Mouse (Mus musculus) urinary bladder, postnatal 0 days (tissue): ENCODE data around the gene Mov10l1. TPM values are rescaled to one million over a fixed set of nuclear protein-coding genes. Genes with fewer than 3 reads are reported as not detected.

Source experiments
- polyA plus RNA-seq: library from polyadenylated mRNA; unstranded; fragments of >200 nt; fragmentation: Nextera tagmentation; extraction: Ambion mirVana; gene quantifications from 2 replicates; pipeline ENCODE4 v1.2.1, GENCODE M21; 2015

Gene Mov10l1
- polyA plus RNA-seq = 0.10 TPM in 1 of 2 replicates, not detected in the other

DNA sequence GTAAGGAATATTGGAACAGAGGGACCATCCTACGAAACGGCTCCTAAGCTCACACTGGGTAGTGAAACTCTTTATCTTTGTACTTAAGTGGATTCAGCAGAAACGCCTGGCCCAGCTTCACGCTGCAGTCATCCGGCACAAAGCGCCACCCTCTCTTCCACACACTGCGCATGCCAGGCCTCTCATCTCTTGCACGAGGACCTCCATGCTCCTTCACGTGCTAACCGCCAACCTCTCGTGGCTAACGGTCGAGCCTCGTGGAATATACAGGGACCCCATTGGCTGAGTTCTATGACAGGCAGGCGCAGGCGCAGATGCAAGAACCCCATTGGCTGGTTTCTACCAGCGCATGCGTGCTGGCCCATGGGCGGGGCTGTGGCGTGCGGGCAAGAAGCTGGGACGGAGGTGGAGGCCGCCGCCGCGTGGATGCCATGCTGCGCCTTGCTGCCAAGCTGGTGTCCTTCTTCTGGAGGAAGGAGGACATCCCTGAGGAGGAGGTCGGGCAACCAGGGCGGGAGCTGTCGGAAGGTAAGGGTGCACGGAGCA is at the start of gene Mov10l1:
Mov10l1 (plus strand) TSS at position 376 of the 546 bp plus-strand sequence.

DNA sequence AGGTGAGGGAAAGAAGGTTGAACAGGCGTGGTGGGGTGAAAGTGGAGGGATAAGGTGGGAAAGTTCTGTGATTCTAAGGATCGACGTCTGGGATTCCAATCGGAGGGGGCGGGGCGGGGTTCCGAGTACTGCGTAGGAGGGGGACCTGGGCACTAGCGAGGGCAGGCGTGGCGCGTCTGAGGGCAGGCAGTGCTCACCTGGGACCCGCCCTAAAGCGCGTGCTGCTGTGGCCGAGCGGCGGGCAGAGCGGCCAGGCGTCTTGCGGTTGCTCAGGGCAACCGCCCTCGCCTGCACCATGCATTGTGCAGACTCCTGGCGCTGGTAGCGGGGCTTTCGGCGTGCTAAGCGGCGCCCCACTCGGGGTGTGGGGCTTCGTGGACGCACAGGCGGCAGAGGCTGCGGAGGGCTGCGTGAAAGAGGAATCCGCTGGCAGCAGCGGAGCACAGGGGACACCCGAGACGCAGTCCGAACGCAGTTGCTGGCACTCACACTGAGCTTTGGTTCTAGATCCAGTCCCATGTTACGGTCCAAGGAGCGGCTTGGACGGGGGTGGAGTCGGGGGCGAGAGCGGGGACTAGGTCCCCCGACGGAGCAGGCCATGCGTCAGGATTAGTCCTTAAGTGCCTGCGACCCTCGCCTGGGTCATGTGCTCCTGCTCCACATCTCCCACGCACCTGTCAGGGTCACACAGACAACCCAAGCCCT is 28.2 kb upstream of the Mov10l1 start, which contains the start of gene Ttll8:
Ttll8 (minus strand) TSS at position 51 of the 705 bp plus-strand sequence.

DNA sequence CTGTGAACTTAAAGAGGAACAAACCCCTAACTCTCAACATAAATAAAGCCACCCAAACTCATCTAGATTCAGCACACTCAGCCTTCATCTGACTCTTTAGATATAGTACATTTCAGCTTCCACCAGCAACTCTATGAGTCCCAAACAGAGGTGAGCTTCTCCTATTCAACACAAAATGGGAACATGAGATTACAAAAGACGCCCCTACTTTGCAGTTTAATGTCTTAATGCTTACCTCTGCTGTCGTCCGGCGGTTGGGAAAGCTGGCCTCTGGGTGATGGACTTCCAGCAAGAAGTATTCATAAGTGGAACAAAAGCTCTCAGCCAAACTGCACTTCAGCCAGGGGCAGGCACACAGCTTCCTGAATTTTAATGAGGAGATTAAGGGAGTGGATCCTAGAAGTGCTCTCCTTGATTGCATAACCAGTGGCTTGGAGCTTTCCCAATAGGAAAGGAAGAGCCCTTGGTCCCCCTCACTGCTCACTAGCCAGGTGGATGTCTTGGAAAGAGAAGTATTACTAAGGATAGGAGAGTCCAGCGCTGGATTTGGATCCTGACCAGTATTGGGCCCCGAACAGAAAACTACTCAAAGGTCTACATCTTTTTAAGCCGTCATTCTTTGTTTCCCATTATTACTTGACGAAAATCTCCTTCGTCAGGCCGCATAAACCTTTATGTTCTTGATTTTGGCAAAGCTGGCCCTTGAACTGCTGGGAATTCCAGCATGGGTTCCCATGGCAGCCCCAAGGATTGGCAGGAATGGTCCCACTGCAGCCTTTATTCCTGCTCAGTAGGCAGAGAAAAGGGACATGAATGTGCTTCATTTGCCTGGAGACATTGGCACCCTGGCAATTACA is 4.2 kb upstream of the Mov10l1 start, which contains the start of gene Mlc1:
Mlc1 (minus strand) TSS at position 727 of the 857 bp plus-strand sequence.

DNA sequence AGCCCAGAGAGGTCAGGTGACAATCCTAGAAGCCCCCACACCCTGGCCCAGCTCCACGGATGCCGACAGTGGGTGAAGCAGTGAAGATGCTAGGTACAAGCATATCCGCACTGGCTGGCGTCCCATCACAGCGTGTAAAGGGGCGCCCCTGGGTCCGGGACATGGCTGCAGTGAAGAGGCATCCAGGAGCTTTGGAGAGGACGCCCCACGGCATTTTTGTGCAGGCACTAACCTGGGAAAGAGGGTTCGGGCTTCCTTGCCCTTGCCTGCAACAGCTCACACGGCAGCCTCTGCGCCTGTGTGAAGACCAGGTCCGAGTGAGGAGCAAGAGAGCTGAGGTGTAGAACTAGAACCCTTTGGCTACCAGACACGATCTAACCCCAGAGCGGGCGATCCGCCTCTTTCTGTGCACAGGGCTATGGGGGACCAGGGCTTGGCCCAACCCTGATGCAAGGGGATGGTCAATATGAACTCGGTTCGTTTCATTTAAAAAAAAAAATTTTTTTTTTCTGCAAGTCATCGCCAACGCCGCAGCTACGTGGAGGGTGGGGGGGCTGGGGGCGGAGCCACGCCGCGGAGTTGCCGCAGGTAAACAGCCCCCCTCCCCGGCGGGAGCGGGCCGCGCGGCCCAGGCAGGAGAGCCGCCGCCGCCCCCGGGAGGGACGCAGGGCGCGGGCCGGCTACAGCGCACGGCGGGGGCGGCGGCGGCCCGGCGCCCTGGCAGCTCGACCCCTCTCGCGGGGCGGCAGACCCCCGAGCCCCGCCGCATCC is 76.6 kb downstream of the Mov10l1 start, which contains the start of gene Panx2:
Panx2 (plus strand) TSS at position 574 of the 771 bp plus-strand sequence.

DNA sequence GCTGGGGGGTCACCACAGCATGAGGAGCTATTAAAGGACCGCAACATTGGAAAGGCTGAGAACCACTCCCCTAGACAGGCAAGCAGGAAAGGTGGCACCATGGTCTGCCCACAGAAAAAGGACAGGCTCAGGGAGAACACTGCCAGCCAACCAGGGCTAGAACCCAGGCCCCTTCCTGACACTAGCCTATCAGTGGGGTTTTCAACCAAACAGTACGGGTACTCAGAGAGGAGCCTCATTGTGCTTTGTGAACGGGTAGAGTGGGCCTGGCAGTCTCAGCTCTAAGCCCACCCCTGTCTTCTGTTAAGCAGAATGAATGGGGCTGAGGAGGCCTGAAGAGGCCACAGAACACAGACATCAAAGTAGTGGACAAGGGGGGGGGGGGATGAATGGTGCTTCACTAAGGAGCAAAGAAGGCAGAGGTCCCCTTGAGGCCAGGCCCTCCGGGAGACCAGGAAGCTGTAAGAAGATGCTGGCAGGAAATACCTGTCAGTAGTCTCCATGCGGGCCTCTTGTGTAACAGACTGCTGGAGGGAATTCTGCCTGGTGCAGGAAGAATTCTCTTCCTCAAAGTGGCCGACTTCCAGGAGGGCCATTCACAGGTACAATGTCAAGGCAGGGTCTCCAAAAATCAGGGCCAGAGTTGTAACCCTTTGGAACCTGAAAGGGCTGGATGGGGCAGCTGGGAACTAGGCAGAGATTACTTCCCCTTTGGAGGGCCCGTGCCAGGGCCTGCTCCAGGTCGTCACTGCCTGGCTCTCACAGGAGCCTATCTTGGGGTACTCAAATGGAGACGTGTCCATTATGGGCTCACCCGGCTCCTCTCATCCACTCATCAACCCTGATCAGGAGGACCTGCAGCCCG is 92.1 kb downstream of the Mov10l1 start, which contains the start of gene Trabd:
Trabd (plus strand) TSS at position 512 of the 865 bp plus-strand sequence.

DNA sequence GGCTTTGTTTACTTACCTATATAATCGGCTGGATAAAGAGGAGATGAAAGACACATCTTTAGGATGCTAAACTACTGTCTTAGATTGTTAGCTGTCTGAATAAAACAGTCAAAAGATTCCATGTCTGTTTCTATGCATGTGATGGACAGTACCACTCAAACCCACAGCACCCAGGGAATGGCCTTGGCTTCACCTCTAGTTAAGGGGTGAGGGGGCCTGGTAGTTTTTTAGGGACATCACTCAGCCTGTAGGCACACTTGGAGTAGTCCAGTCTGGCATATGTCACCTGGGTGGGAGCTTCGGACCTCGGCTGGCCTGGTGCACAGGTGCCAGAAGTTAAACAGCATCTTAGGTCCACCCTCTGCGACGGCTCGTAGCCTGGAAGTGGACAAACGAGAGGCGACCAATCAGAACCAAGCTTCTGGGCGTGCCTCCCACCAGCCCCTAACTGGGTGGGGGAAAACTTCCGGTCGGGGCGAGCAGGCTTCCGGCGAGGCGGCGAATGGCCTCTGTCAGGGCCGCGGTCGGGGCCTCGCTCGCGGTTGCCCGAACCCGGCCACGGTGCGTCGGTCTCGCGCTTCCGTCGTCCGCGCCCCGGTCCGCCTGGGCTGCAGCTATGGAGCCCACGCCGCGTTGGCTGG is 106.0 kb downstream of the Mov10l1 start, which contains the start of gene Selenoo:
Selenoo (plus strand) TSS at position 478 of the 641 bp plus-strand sequence.

Other genes with a start within 250 kb of the Mov10l1 start
- gene Brd1, start 248.7 kb upstream of the Mov10l1 start, polyA plus RNA-seq = 8.4 and 11.6 TPM in 2 replicates
- 3.5 and 4.4 TPM in 2 replicates for gene Zbed4, start 231.2 kb upstream of the Mov10l1 start, polyA plus RNA-seq
- gene Alg12, start 163.6 kb upstream of the Mov10l1 start, polyA plus RNA-seq = 8.0 and 8.1 TPM in 2 replicates
- gene Creld2, start 163.3 kb upstream of the Mov10l1 start, polyA plus RNA-seq = 37.9 and 41.1 TPM in 2 replicates
- 30.5 and 37.7 TPM in 2 replicates for gene Pim3, start 120.7 kb upstream of the Mov10l1 start, polyA plus RNA-seq
- gene Ttll8, start 28.5 kb upstream of the Mov10l1 start, polyA plus RNA-seq = not detected in 2 replicates
- not detected in 2 replicates for gene Mlc1, start 3.9 kb upstream of the Mov10l1 start, polyA plus RNA-seq
- 0.24 and 0.30 TPM in 2 replicates for gene Panx2, start 76.8 kb downstream of the Mov10l1 start, polyA plus RNA-seq
- gene Trabd, start 92.2 kb downstream of the Mov10l1 start, polyA plus RNA-seq = 32.1 and 35.5 TPM in 2 replicates
- gene Selenoo, start 106.2 kb downstream of the Mov10l1 start, polyA plus RNA-seq = 12.3 and 12.6 TPM in 2 replicates
- 5.0 and 5.2 TPM in 2 replicates for gene Tubgcp6, start 140.2 kb downstream of the Mov10l1 start, polyA plus RNA-seq
- gene Hdac10, start 145.8 kb downstream of the Mov10l1 start, polyA plus RNA-seq = 11.7 and 14.0 TPM in 2 replicates
- gene Mapk12, start 157.8 kb downstream of the Mov10l1 start, polyA plus RNA-seq = 6.3 and 6.7 TPM in 2 replicates
- 2.8 and 3.0 TPM in 2 replicates for gene Mapk11, start 166.7 kb downstream of the Mov10l1 start, polyA plus RNA-seq
- 109 and 111 TPM in 2 replicates for gene Plxnb2, start 197.9 kb downstream of the Mov10l1 start, polyA plus RNA-seq
- gene Dennd6b, start 213.6 kb downstream of the Mov10l1 start, polyA plus RNA-seq = 3.4 and 4.0 TPM in 2 replicates
- 16.6 and 18.9 TPM in 2 replicates for gene Ppp6r2, start 228.6 kb downstream of the Mov10l1 start, polyA plus RNA-seq